Mouse (Mus musculus): Measurements from ENCODE around the gene Six5. TPM values are rescaled to one million over a fixed set of nuclear protein-coding genes. Genes with fewer than 3 reads are reported as not detected.
A peak's percentile ranks its signal among the peaks of the same experiment; 100 is the strongest.

Six5 gene
- polyA plus RNA-seq, 1 experiment from 2014 or later = 2.3 TPM

DNA sequence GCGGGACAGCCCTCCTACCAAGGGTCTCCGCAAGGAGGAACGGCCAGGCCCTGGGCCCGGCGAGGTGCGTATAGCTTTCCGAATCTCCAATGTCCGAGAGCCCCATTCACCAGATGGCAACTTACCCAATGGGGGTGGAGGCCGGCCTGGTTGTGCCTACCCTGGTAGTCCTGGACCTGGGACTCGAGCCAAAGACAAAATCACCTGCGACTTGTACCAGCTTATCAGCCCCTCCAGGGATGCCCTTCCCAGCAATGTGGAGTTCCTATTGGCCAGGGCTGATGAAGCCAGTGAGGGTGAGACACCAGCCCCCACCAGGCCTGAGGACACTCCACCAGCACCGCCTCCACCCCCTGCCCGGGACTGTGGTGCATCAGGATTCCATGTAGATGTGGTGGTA is 41.8 kb downstream of the Six5 start:
- Histone ChIP-seq H3K4me2 (replicated peaks) (no peak overlapping the region), H3K4me1 (peaks cover 7% of the 10 kb centered on the region), H3K4me3 (no peak overlapping the region), H3K9ac (replicated peaks) (no peak overlapping the region), H3K27ac (replicated peaks) (no peak overlapping the region), H3K36me3 (peaks cover 51% of the 10 kb centered on the region), H3K9me3 (no peaks in the 10 kb centered on the region), H3K27me3 (no peaks in the 10 kb centered on the region)
- no peak for ATAC-seq (replicated peaks)
- WGBS = 94% methylated on average over 13 of the region's 13 CpGs

DNA sequence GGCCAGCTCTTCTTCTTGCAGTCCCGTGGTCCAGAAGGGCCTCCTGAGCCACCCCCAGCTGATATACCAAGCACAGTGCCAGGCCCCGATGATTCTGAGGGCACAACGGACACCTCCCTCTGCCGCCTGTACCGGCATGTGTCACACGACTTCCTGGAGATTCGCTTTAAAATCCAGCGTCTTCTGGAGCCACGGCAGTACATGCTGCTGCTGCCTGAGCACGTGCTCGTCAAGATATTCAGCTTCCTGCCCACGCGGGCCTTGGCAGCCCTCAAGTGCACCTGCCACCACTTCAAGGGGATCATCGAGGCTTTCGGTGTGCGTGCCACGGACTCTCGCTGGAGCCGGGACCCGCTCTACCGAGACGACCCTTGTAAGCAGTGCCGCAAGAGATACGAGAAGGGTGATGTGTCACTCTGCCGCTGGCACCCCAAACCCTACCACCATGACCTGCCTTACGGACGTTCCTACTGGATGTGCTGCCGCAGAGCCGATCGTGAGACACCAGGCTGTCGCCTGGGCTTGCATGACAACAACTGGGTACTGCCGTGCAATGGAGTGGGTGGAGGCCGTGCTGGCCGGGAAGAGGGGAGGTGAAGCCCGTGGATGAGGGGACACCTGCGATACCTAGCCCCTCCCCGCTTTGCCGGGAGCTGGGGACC is 42.4 kb downstream of the Six5 start:
- 0 out of 2 replicates have a peak, but pooled peaks have one; percentile 24 for ATAC-seq (replicated peaks)
- Histone ChIP-seq H3K9ac (replicated peaks) (no peak overlapping the region), H3K4me1 (peaks cover 4% of the 10 kb centered on the region), H3K27me3 (no peaks in the 10 kb centered on the region), H3K27ac (replicated peaks) (no peak overlapping the region), H3K9me3 (no peaks in the 10 kb centered on the region), H3K4me3 (no peak overlapping the region), H3K4me2 (replicated peaks) (no peak overlapping the region), H3K36me3 (peaks cover 56% of the 10 kb centered on the region)
- WGBS = 92% methylated on average over 38 of the region's 38 CpGs

DNA sequence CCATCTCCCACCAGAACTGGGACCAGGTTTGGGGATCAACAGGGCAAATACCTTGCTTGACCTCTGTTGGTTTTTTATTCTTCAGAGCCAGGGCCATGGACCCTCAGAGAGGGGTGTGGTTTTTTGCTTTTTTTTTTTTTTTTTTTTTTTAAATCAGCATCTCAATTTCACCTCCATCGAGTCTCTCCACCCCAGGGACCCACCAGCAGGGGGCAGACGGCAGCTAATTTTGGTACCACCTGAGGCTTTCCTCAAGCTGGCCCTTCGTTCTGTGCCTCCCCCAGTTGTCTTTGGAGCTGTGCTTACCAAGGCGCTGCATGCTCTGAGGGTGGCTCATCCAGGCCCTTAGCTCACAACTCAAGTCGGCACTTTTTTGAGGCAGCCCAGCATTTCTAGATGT is 43.0 kb downstream of the Six5 start:
- 45% methylated on average over 5 of the region's 5 CpGs for WGBS
- Histone ChIP-seq H3K36me3 (peaks cover 57% of the 10 kb centered on the region), H3K4me3 (no peak overlapping the region), H3K4me2 (replicated peaks) (no peak overlapping the region), H3K27me3 (no peaks in the 10 kb centered on the region), H3K4me1 (no peaks in the 10 kb centered on the region), H3K9ac (replicated peaks) (no peak overlapping the region), H3K27ac (replicated peaks) (no peak overlapping the region), H3K9me3 (no peaks in the 10 kb centered on the region)
- ATAC-seq (replicated peaks) = no peak

- Histone ChIP-seq H3K9ac (replicated peaks) (no peak overlapping the region), H3K36me3 (peaks cover 3% of the 10 kb centered on the region), H3K4me3 (no peak overlapping the region), H3K27ac (replicated peaks) (no peak overlapping the region), H3K4me1 (peaks cover 22% of the 10 kb centered on the region), H3K4me2 (replicated peaks) (no peak overlapping the region), H3K9me3 (no peaks in the 10 kb centered on the region), H3K27me3 (no peaks in the 10 kb centered on the region)
- ATAC-seq (replicated peaks) = no peak
- WGBS = 88% methylated on average over 10 of the region's 10 CpGs
Measured at GRCm38 (mm10) chr7:19146793-19147192, 52.4 kb downstream of the Six5 start.

DNA sequence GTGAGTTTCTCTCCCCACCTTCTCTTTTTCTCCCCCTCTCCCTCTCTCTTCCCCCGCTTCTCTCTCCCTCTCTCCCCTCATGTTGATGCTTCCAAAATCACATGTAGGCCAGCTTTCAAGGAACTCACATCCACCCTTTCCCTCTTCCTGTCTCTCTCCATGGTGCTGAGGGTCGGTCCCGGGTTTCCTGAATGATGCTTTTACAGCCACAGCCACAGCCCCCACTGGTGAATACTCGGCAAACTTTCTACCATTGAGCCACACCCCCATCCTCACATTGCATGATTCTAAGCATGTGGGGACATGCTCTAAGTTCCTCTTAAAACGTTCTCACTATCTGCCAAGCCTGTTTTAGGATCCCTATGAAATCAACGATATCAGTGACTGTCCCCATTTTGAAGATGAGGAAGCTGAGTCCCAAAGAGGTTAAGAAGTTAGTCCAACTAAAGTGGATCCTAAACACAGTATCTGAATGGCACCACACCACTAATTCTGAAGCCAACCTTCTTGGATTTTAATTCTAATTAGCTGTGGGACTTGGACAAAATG is 53.2 kb downstream of the Six5 start:
- Histone ChIP-seq H3K27ac (replicated peaks) (no peak overlapping the region), H3K27me3 (no peaks in the 10 kb centered on the region), H3K9ac (replicated peaks) (no peak overlapping the region), H3K4me3 (peak overlapping the region; percentile 64), H3K4me2 (replicated peaks) (peak overlapping the region; percentile 88), H3K4me1 (peaks cover 22% of the 10 kb centered on the region), H3K36me3 (peaks cover 6% of the 10 kb centered on the region), H3K9me3 (no peaks in the 10 kb centered on the region)
- no peak for ATAC-seq (replicated peaks)
- WGBS = 64% methylated on average over 6 of the region's 6 CpGs

Small RNAs within 50 kb of the gene (microRNA-seq; reads per million reads assigned to microRNA genes)
- not detected for gene Mir3100

Other genes with a start within 250 kb of the Six5 start
- 18.2 and 19.2 TPM in 2 replicates for gene Pglyrp1, start 223.3 kb upstream of the Six5 start, polyA plus RNA-seq (2015; fragmentation: Nextera tagmentation; extraction: Ambion mirVana)
- gene Ccdc61, start 184.2 kb upstream of the Six5 start, polyA plus RNA-seq (2015; fragmentation: Nextera tagmentation; extraction: Ambion mirVana) = 26.5 and 27.9 TPM in 2 replicates
- gene Nova2, start 168.7 kb upstream of the Six5 start, polyA plus RNA-seq (2015; fragmentation: Nextera tagmentation; extraction: Ambion mirVana) = 17.6 and 18.0 TPM in 2 replicates
- 0.60 and 1.2 TPM in 2 replicates for gene Nanos2, start 107.2 kb upstream of the Six5 start, polyA plus RNA-seq (2015; fragmentation: Nextera tagmentation; extraction: Ambion mirVana)
- gene Mypop, start 103.3 kb upstream of the Six5 start, polyA plus RNA-seq (2015; fragmentation: Nextera tagmentation; extraction: Ambion mirVana) = 4.4 and 5.5 TPM in 2 replicates
- 35.4 and 36.7 TPM in 2 replicates for gene Irf2bp1, start 90.5 kb upstream of the Six5 start, polyA plus RNA-seq (2015; fragmentation: Nextera tagmentation; extraction: Ambion mirVana)
- gene Foxa3, start 71.1 kb upstream of the Six5 start, polyA plus RNA-seq (2015; fragmentation: Nextera tagmentation; extraction: Ambion mirVana) = 0.18 TPM in 1 of 2 replicates, not detected in the other
- gene Sympk, start 70.2 kb upstream of the Six5 start, polyA plus RNA-seq (2015; fragmentation: Nextera tagmentation; extraction: Ambion mirVana) = 34.8 and 35.4 TPM in 2 replicates
- gene Rsph6a, start 39.9 kb upstream of the Six5 start, polyA plus RNA-seq (2015; fragmentation: Nextera tagmentation; extraction: Ambion mirVana) = not detected in 2 replicates
- gene Dmwd, start 18.4 kb upstream of the Six5 start, polyA plus RNA-seq (2015; fragmentation: Nextera tagmentation; extraction: Ambion mirVana) = 32.0 and 35.1 TPM in 2 replicates
- 8.8 and 11.2 TPM in 2 replicates for gene Dmpk, start 10.7 kb upstream of the Six5 start, polyA plus RNA-seq (2015; fragmentation: Nextera tagmentation; extraction: Ambion mirVana)
- gene Gm4969, start 23.8 kb downstream of the Six5 start, polyA plus RNA-seq (2015; fragmentation: Nextera tagmentation; extraction: Ambion mirVana) = 3.6 and 3.8 TPM in 2 replicates
- gene Fbxo46, start 25.3 kb downstream of the Six5 start, polyA plus RNA-seq (2015; fragmentation: Nextera tagmentation; extraction: Ambion mirVana) = 23.4 and 25.4 TPM in 2 replicates
- gene Qpctl, start 54.7 kb downstream of the Six5 start, polyA plus RNA-seq (2015; fragmentation: Nextera tagmentation; extraction: Ambion mirVana) = 18.7 and 19.4 TPM in 2 replicates
- 135 and 143 TPM in 2 replicates for gene Snrpd2, start 55.1 kb downstream of the Six5 start, polyA plus RNA-seq (2015; fragmentation: Nextera tagmentation; extraction: Ambion mirVana)
- 18.1 and 20.0 TPM in 2 replicates for gene Gipr, start 71.5 kb downstream of the Six5 start, polyA plus RNA-seq (2015; fragmentation: Nextera tagmentation; extraction: Ambion mirVana)
- gene Eml2, start 81.8 kb downstream of the Six5 start, polyA plus RNA-seq (2015; fragmentation: Nextera tagmentation; extraction: Ambion mirVana) = 8.2 and 12.5 TPM in 2 replicates
- gene Gpr4, start 117.9 kb downstream of the Six5 start, polyA plus RNA-seq (2015; fragmentation: Nextera tagmentation; extraction: Ambion mirVana) = 2.2 and 2.4 TPM in 2 replicates
- gene Opa3, start 133.7 kb downstream of the Six5 start, polyA plus RNA-seq (2015; fragmentation: Nextera tagmentation; extraction: Ambion mirVana) = 40.6 and 44.5 TPM in 2 replicates
- 37.6 and 39.5 TPM in 2 replicates for gene Vasp, start 177.2 kb downstream of the Six5 start, polyA plus RNA-seq (2015; fragmentation: Nextera tagmentation; extraction: Ambion mirVana)
- gene Ppm1n, start 185.5 kb downstream of the Six5 start, polyA plus RNA-seq (2015; fragmentation: Nextera tagmentation; extraction: Ambion mirVana) = 0.19 and 0.31 TPM in 2 replicates
- 123 and 127 TPM in 2 replicates for gene Rtn2, start 188.0 kb downstream of the Six5 start, polyA plus RNA-seq (2015; fragmentation: Nextera tagmentation; extraction: Ambion mirVana)
- 0.11 TPM in 2 replicates for gene Fosb, start 215.5 kb downstream of the Six5 start, polyA plus RNA-seq (2015; fragmentation: Nextera tagmentation; extraction: Ambion mirVana)